Mouse (Mus musculus) heart, adult 18-20 months (tissue): ENCODE results near the gene Pold4. TPM values are rescaled to one million over a fixed set of nuclear protein-coding genes. Genes with fewer than 3 reads are reported as not detected.
A peak's percentile ranks its signal among the peaks of the same experiment; 100 is the strongest.

Source experiments
- DNase-seq, 2 experiments: peaks; one replicate each; pipeline ENCODE4 v3.0.0; 2021 to 2022; ENCODE audit warnings: mixed read lengths in 1 of 2
- microRNA-seq, 2 experiments: library from miRNA; unstranded; fragments of <30 nt; microRNA quantifications; one replicate each; pipeline ENCODE4 v1.2.0; 2022
- total RNA-seq, 2 experiments: library from RNA; stranded (reverse); gene quantifications; 2 replicates each; pipeline ENCODE4 v1.2.3; 2021

Gene Pold4
- total RNA-seq, 2 experiments from 2014 or later, result 9.1 to 19.9 TPM

GRCm38 (mm10) chr19:4268566-4269361 is 37.1 kb downstream of the Pold4 start, which contains the start of gene Ssh3:
Gene Ssh3, minus strand, starts transcription at chr19:4269180.
- peak; percentile 75 to 80 for DNase-seq

DNA sequence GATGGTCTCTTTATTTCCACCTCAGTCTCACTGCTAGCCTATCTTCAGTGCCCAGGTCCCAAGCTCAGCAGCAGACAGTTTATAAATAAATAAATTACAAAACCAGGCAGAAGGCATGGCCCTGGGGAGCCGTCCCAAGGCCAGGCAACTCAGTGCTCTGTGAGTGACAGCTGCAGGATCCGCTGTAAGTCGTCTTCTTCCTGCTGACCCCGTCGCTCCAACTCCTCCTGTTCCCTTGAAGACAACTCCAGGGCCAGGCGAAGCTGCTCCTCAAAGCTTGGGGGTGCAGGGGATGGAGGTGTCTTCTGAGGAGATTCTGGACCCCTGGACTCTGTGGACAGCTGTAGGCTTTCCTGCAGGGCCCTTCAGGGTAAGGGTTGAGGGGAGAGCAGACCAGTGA is 38.5 kb downstream of the Pold4 start:
- no peak for DNase-seq

DNA sequence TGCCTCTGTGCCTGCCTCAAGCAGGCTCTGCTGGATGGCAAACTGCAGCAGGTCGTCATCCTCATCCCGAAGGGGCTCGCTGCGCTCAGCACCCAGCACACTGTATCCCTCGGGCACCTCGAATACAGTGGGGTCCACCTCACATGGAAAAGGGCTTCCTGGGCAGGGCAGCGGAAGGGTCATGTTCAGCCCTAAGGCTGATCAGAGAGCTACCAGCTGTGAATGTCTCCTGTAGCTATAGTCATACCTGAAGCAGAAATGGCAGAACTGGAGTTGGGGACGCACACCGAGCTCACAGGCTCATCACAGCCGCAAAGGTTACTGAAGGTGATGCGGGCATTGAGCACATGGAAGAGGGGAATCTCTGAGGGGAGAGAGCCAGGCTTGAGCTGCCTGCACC is 39.3 kb downstream of the Pold4 start:
- DNase-seq, result no peak

DNA sequence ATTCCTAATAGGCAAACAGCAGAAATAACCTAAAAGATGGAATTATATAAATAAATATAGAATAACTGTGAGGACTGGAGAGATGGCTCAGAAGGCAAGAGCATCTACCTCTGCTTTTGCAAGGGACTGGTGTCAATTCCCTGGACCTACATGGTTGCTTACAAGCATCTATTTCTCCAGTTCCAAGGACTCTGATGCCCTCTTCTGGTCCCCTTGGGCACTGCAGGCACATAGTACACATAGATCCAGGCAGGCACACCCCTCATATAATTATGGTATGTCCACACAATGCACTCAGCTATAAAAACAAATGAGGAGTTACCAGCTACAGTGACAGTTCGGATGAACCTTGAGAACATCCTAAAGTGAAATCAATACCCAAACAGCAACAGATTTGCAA is 47.8 kb downstream of the Pold4 start:
- DNase-seq, result no peak

- DNase-seq, result no peak
Observed at GRCm38 (mm10) chr19:4280425-4280824, 48.7 kb downstream of the Pold4 start.

- peak; percentile 85 to 90 for DNase-seq
Observed at GRCm38 (mm10) chr19:4282898-4283553, 51.3 kb downstream of the Pold4 start, which contains the start of gene Ankrd13d. Gene Ankrd13d, minus strand, starts transcription at chr19:4283137.

Small RNAs within 50 kb of the gene (microRNA-seq; reads per million reads assigned to microRNA genes)
- gene Gm26115 (0 reads per million in 2 experiments), gene Mir6985 (1.4 to 2.3 reads per million in 2 experiments)

Other genes starting within 250 kb of the Pold4 start
- gene Acy3, start 245.3 kb upstream of the Pold4 start, total RNA-seq, result 10 to 100 TPM; 24.3 to 28.5 TPM
- not detected for gene Tbx10, start 239.1 kb upstream of the Pold4 start, total RNA-seq
- gene Nudt8, start 231.3 kb upstream of the Pold4 start, total RNA-seq, result 100 to 1,000 TPM; 162 to 166 TPM
- 1 to 10 TPM in 1 of 2 experiments, under 1 TPM in 1; 0.84 to 1.1 TPM for gene Gm49405, start 231.3 kb upstream of the Pold4 start, total RNA-seq
- 100 to 1,000 TPM; 241 to 281 TPM for gene Doc2g, start 228.6 kb upstream of the Pold4 start, total RNA-seq
- gene Ndufv1, start 219.1 kb upstream of the Pold4 start, total RNA-seq, result 1,000 to 10,000 TPM; 1,128 to 1,150 TPM
- gene Gstp1, start 193.9 kb upstream of the Pold4 start, total RNA-seq, result 100 to 1,000 TPM; 350 to 400 TPM
- 100 to 1,000 TPM; 123 to 134 TPM for gene Gstp2, start 185.9 kb upstream of the Pold4 start, total RNA-seq
- not detected for gene Gstp3, start 172.3 kb upstream of the Pold4 start, total RNA-seq
- gene Cabp2, start 150.3 kb upstream of the Pold4 start, total RNA-seq, result not detected
- 10 to 100 TPM; 34.5 to 37.8 TPM for gene Cdk2ap2, start 134.7 kb upstream of the Pold4 start, total RNA-seq
- 10 to 100 TPM; 16.1 to 21.2 TPM for gene Pitpnm1, start 131.9 kb upstream of the Pold4 start, total RNA-seq
- 10 to 100 TPM; 62.1 to 63.2 TPM for gene Aip, start 106.0 kb upstream of the Pold4 start, total RNA-seq
- gene Gpr152, start 92.1 kb upstream of the Pold4 start, total RNA-seq, result under 1 TPM in 1 of 2 experiments, not detected in 1; 0.08 TPM
- gene Cabp4, start 87.9 kb upstream of the Pold4 start, total RNA-seq, result under 1 TPM; 0.12 to 0.13 TPM
- 10 to 100 TPM; 38.3 to 47.6 TPM for gene Coro1b, start 83.3 kb upstream of the Pold4 start, total RNA-seq
- gene Ptprcap, start 78.3 kb upstream of the Pold4 start, total RNA-seq, result 1 to 10 TPM in 1 of 2 experiments, under 1 TPM in 1; 0.69 to 8.4 TPM
- gene Rps6kb2, start 68.5 kb upstream of the Pold4 start, total RNA-seq, result 10 to 100 TPM; 13.1 to 17.1 TPM
- 10 to 100 TPM; 28.3 to 30.5 TPM for gene Carns1, start 56.4 kb upstream of the Pold4 start, total RNA-seq
- gene Tbc1d10c, start 40.6 kb upstream of the Pold4 start, total RNA-seq, result 10 to 100 TPM; 12.0 to 20.2 TPM
- gene Ppp1ca, start 39.8 kb upstream of the Pold4 start, total RNA-seq, result 100 to 1,000 TPM; 293 to 299 TPM
- 1 to 10 TPM; 4.5 to 4.8 TPM for gene Rad9a, start 30.2 kb upstream of the Pold4 start, total RNA-seq
- 1 to 10 TPM; 1.2 to 2.3 TPM for gene Clcf1, start 17.7 kb upstream of the Pold4 start, total RNA-seq
- gene AC109138.7, start 17.5 kb upstream of the Pold4 start, total RNA-seq, result not detected
- gene Ssh3, start 37.3 kb downstream of the Pold4 start, total RNA-seq, result 1 to 10 TPM; 5.6 to 7.4 TPM
- 1 to 10 TPM in 1 of 2 experiments, under 1 TPM in 1; 0.92 to 2.1 TPM for gene Ankrd13d, start 51.2 kb downstream of the Pold4 start, total RNA-seq
- 10 to 100 TPM; 45.9 to 54.9 TPM for gene Grk2, start 74.3 kb downstream of the Pold4 start, total RNA-seq
- 10 to 100 TPM; 34.9 to 44.1 TPM for gene Kdm2a, start 166.4 kb downstream of the Pold4 start, total RNA-seq
- 1 to 10 TPM; 5.4 to 5.8 TPM for gene Rhod, start 207.5 kb downstream of the Pold4 start, total RNA-seq
- gene Syt12, start 245.5 kb downstream of the Pold4 start, total RNA-seq, result 1 to 10 TPM; 4.2 to 7.2 TPM